In the genomic region with DNA sequence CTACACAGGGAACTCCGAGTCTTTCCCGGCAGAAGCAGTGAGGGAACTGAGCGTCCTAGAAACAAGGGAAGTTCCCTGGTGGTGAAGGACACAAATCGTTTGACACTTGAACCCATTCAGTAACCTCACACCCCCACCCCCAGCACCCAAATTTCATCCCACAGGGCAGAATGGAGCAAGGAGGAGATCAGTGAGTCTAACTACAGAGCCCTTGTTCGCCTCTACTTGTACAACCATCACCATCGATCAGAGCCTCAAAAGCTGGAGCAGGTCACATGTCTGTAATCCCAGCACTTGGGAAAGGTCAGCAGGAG, we compare ENCODE assay signal across 11 mouse cellular contexts. TPM values are rescaled to one million over a fixed set of nuclear protein-coding genes. Genes with fewer than 3 reads are reported as not detected.
DNase-seq lines count a peak whose midpoint lies in the region; ATAC-seq and TF ChIP-seq lines count a peak whose summit lies in the region.
"Had no signal": no experiment of that assay in that cellular context is flagged by ENCODE, and none has a peak within 500 bp of the region (broad histone marks: within the 10 kb centered on the region; RNA-seq: fewer than 3 reads in every experiment).

No protein-coding gene starts in this region.

- DNase-seq in heart, postnatal 0 days (ENCODE audit: low spot score), result no peak
- no peak for DNase-seq in heart, postnatal 14 days
- DNase-seq in neural tube, embryonic 10.5 days (ENCODE audit: extremely low spot score, low spot score), result no peak
- DNase-seq in limb, embryonic 10.5 days (ENCODE audit: low spot score), result peak; percentile 34
- no peak for DNase-seq in stomach, postnatal 0 days (ENCODE audit: low spot score)
- no peak for DNase-seq in left cerebral cortex, adult 8-10 months (ENCODE audit: low spot score in 2 of 2)
- DNase-seq in right cerebral cortex, adult 2 months (ENCODE audit: low spot score in 2 of 2), result no peak
- DNase-seq: thymus, adult 18-20 months had no signal

- H3K9ac ChIP-seq in heart, postnatal 0 days (replicated peaks; ENCODE audit: low read depth, low read length), result no peak overlapping the region; the same call in 1 of the 2 replicates
- H3K9ac ChIP-seq in neural tube, embryonic 13.5 days, result no peak overlapping the region
- no peak overlapping the region for H3K9ac ChIP-seq in stomach, postnatal 0 days (ENCODE audit: low read length)

- H3K27ac ChIP-seq in heart, postnatal 0 days (ENCODE audit: low read depth), result peak overlapping the region; percentile 91
- peak overlapping the region; percentile 38; the same call in 1 of the 2 replicates for H3K27ac ChIP-seq in neural tube, embryonic 13.5 days (replicated peaks)
- H3K27ac ChIP-seq in limb, embryonic 10.5 days, result peak overlapping the region; percentile 91
- peak overlapping the region; percentile 93 for H3K27ac ChIP-seq in stomach, postnatal 0 days (replicated peaks)

- ATAC-seq in heart, postnatal 0 days (ENCODE audit: insufficient read depth, low read depth), result no peak
- ATAC-seq in neural tube, embryonic 13.5 days (ENCODE audit: low read depth), result no peak
- ATAC-seq in stomach, postnatal 0 days (ENCODE audit: low FRiP score, low TSS enrichment), result 0 out of 2 replicates have a peak, but pooled peaks have one; percentile 3

- peaks cover 17% of the 10 kb centered on the region for H3K4me1 ChIP-seq in heart, postnatal 0 days (ENCODE audit: control insufficient read depth, insufficient read depth)
- peaks cover 28% of the 10 kb centered on the region for H3K4me1 ChIP-seq in neural tube, embryonic 13.5 days (replicated peaks)
- peaks cover 66% of the 10 kb centered on the region for H3K4me1 ChIP-seq in limb, embryonic 10.5 days
- H3K4me1 ChIP-seq in stomach, postnatal 0 days (replicated peaks; ENCODE audit: control insufficient read depth, insufficient read depth), result peaks cover under 1% of the 10 kb centered on the region; the same call in 1 of the 2 replicates

- peak overlapping the region; percentile 74; the same call in 1 of the 2 replicates for H3K4me2 ChIP-seq in heart, postnatal 0 days (ENCODE audit: low read depth, low read length)
- 0 out of 2 replicates have a peak overlapping the region, but pooled peaks have one; percentile 55 for H3K4me2 ChIP-seq in neural tube, embryonic 13.5 days
- peak overlapping the region; percentile 61 for H3K4me2 ChIP-seq in stomach, postnatal 0 days (replicated peaks; ENCODE audit: low read depth)

- no peaks in the 10 kb centered on the region for H3K36me3 ChIP-seq in heart, postnatal 0 days (replicated peaks; ENCODE audit: control insufficient read depth, insufficient read depth, low read length)
- H3K36me3 ChIP-seq in neural tube, embryonic 13.5 days, result no peaks in the 10 kb centered on the region
- H3K36me3 ChIP-seq in limb, embryonic 10.5 days, result peaks cover 17% of the 10 kb centered on the region
- H3K36me3 ChIP-seq in stomach, postnatal 0 days (ENCODE audit: control insufficient read depth, insufficient read depth, low read length), result no peaks in the 10 kb centered on the region

- no peak overlapping the region for H3K4me3 ChIP-seq in heart, postnatal 0 days (ENCODE audit: low read depth, low read length)
- H3K4me3 ChIP-seq in neural tube, embryonic 13.5 days, result no peak overlapping the region
- H3K4me3 ChIP-seq in limb, embryonic 10.5 days, result peak overlapping the region; percentile 69
- H3K4me3 ChIP-seq in stomach, postnatal 0 days (ENCODE audit: low read depth, low read length), result no peak overlapping the region

- TF ChIP-seq EP300 in heart, postnatal 0 days (IDR thresholded peaks at IDR 0.05; ENCODE audit: low read depth), result no peak
- no peak for TF ChIP-seq EP300 in stomach, postnatal 0 days (optimal IDR thresholded peaks at IDR 0.05)

- intact Hi-C loops in heart, postnatal 14 days (cut with DNase I), result loop anchor here (5.0 kb wide), 1 partner anchor 49 kb away; no protein-coding TSS in a partner anchor

- no peak for TF ChIP-seq CTCF in heart, postnatal 0 days (IDR thresholded peaks at IDR 0.05; ENCODE audit: low read depth)
- TF ChIP-seq CTCF in stomach, postnatal 0 days (IDR thresholded peaks at IDR 0.05; ENCODE audit: low read depth), result no peak

- 42% methylated on average over 6 of the region's 6 CpGs for WGBS in heart, postnatal 0 days
- 61% methylated on average over 6 of the region's 6 CpGs for whole genome bisulfite sequencing in neural tube, embryonic 13.5 days
- 36% methylated on average over 6 of the region's 6 CpGs for WGBS in limb, embryonic 10.5 days
- WGBS in stomach, postnatal 0 days, result 25% methylated on average over 6 of the region's 6 CpGs

- no peaks in the 10 kb centered on the region for H3K9me3 ChIP-seq in heart, postnatal 0 days (replicated peaks; ENCODE audit: control insufficient read depth, low read length)
- no peaks in the 10 kb centered on the region for H3K9me3 ChIP-seq in neural tube, embryonic 13.5 days
- no peaks in the 10 kb centered on the region for H3K9me3 ChIP-seq in limb, embryonic 10.5 days (replicated peaks)
- no peaks in the 10 kb centered on the region for H3K9me3 ChIP-seq in stomach, postnatal 0 days (ENCODE audit: control insufficient read depth, low read length)

- no peaks in the 10 kb centered on the region for H3K27me3 ChIP-seq in heart, postnatal 0 days (ENCODE audit: control insufficient read depth, insufficient read depth, low read length)
- no peaks in the 10 kb centered on the region for H3K27me3 ChIP-seq in neural tube, embryonic 13.5 days
- no peaks in the 10 kb centered on the region for H3K27me3 ChIP-seq in limb, embryonic 10.5 days (ENCODE audit: low read depth, poor library complexity, severe bottlenecking)
- no peaks in the 10 kb centered on the region for H3K27me3 ChIP-seq in stomach, postnatal 0 days (ENCODE audit: control insufficient read depth, insufficient read depth, low read length)

RNA-seq across cellular contexts. Expression of gene Ifitm2, which starts 0.7 kb away (rescaled TPM):
- 172 and 232 TPM in 2 replicates for total RNA-seq in heart, postnatal 0 days (2014; rRNA removed; ENCODE audit: low replicate concordance)
- polyA plus RNA-seq in heart, postnatal 0 days (2015; fragmentation: Nextera tagmentation; extraction: Ambion mirVana), result 516 and 534 TPM in 2 replicates
- total RNA-seq in heart, postnatal 14 days (2021), result 100 to 1,000 TPM; 130 TPM
- polyA plus RNA-seq in neural tube, embryonic 13.5 days (2015; fragmentation: Nextera tagmentation; extraction: Ambion mirVana), result 271 and 311 TPM in 2 replicates
- 904 and 922 TPM in 2 replicates for polyA plus RNA-seq in limb, embryonic 10.5 days (2016; fragmentation: Nextera tagmentation; extraction: Ambion mirVana)
- 932 and 1,048 TPM in 2 replicates for polyA plus RNA-seq in stomach, postnatal 0 days (2015; fragmentation: Nextera tagmentation; extraction: Ambion mirVana)
- 10 to 100 TPM; 13.5 to 19.6 (median 16.7) TPM for total RNA-seq in left cerebral cortex, adult 8-10 months (2022)

RNA-seq across cellular contexts. Expression of gene Gm45717, which starts 0.8 kb away (rescaled TPM):
- not detected in 2 replicates for total RNA-seq in heart, postnatal 0 days (2014; rRNA removed; ENCODE audit: low replicate concordance)
- 0.36 TPM in 1 of 2 replicates, not detected in the other for polyA plus RNA-seq in heart, postnatal 0 days (2015; fragmentation: Nextera tagmentation; extraction: Ambion mirVana)
- not detected for total RNA-seq in heart, postnatal 14 days (2021)
- not detected in 2 replicates for polyA plus RNA-seq in neural tube, embryonic 13.5 days (2015; fragmentation: Nextera tagmentation; extraction: Ambion mirVana)
- polyA plus RNA-seq in limb, embryonic 10.5 days (2016; fragmentation: Nextera tagmentation; extraction: Ambion mirVana), result not detected in 2 replicates
- polyA plus RNA-seq in stomach, postnatal 0 days (2015; fragmentation: Nextera tagmentation; extraction: Ambion mirVana), result 0.32 and 0.71 TPM in 2 replicates
- not detected for total RNA-seq in left cerebral cortex, adult 8-10 months (2022)
- total RNA-seq: layer of hippocampus, adult 8-10 months had no signal
- polyA plus RNA-seq: forebrain, embryonic 11.5 days had no signal

RNA-seq across cellular contexts. Expression of gene Ifitm5, which starts 6.4 kb away (rescaled TPM):
- total RNA-seq in heart, postnatal 0 days (2014; rRNA removed; ENCODE audit: low replicate concordance), result 3.4 TPM in 1 of 2 replicates, not detected in the other
- 0.56 and 0.87 TPM in 2 replicates for polyA plus RNA-seq in heart, postnatal 0 days (2015; fragmentation: Nextera tagmentation; extraction: Ambion mirVana)
- under 1 TPM; 0.38 to 0.80 TPM for total RNA-seq in heart, postnatal 14 days (2021)
- polyA plus RNA-seq in neural tube, embryonic 13.5 days (2015; fragmentation: Nextera tagmentation; extraction: Ambion mirVana), result 1.4 and 2.1 TPM in 2 replicates
- polyA plus RNA-seq in limb, embryonic 10.5 days (2016; fragmentation: Nextera tagmentation; extraction: Ambion mirVana), result 4.2 and 5.9 TPM in 2 replicates
- polyA plus RNA-seq in stomach, postnatal 0 days (2015; fragmentation: Nextera tagmentation; extraction: Ambion mirVana), result 0.58 and 0.82 TPM in 2 replicates
- total RNA-seq in left cerebral cortex, adult 8-10 months (2022), result under 1 TPM in 1 of 4 experiments, not detected in 3; 0.51 TPM
- total RNA-seq: layer of hippocampus, adult 8-10 months had no signal
- polyA plus RNA-seq: forebrain, embryonic 11.5 days had no signal

RNA-seq across cellular contexts. Expression of gene Ifitm1, which starts 10.5 kb away (rescaled TPM):
- total RNA-seq in heart, postnatal 0 days (2014; rRNA removed; ENCODE audit: low replicate concordance), result 1.4 and 23.1 TPM in 2 replicates
- 4.1 and 6.6 TPM in 2 replicates for polyA plus RNA-seq in heart, postnatal 0 days (2015; fragmentation: Nextera tagmentation; extraction: Ambion mirVana)
- total RNA-seq in heart, postnatal 14 days (2021), result 1 to 10 TPM; 3.1 to 4.2 TPM
- 20.3 and 26.7 TPM in 2 replicates for polyA plus RNA-seq in neural tube, embryonic 13.5 days (2015; fragmentation: Nextera tagmentation; extraction: Ambion mirVana)
- polyA plus RNA-seq in limb, embryonic 10.5 days (2016; fragmentation: Nextera tagmentation; extraction: Ambion mirVana), result 27.9 and 43.1 TPM in 2 replicates
- 162 and 173 TPM in 2 replicates for polyA plus RNA-seq in stomach, postnatal 0 days (2015; fragmentation: Nextera tagmentation; extraction: Ambion mirVana)
- 1 to 10 TPM; 3.6 to 7.4 (median 5.0) TPM for total RNA-seq in left cerebral cortex, adult 8-10 months (2022)

RNA-seq across cellular contexts. Expression of gene Pgghg, which starts 15.3 kb away (rescaled TPM):
- 13.8 and 16.3 TPM in 2 replicates for total RNA-seq in heart, postnatal 0 days (2014; rRNA removed; ENCODE audit: low replicate concordance)
- 5.8 and 5.9 TPM in 2 replicates for polyA plus RNA-seq in heart, postnatal 0 days (2015; fragmentation: Nextera tagmentation; extraction: Ambion mirVana)
- 1 to 10 TPM; 7.4 to 7.7 TPM for total RNA-seq in heart, postnatal 14 days (2021)
- 7.6 and 8.2 TPM in 2 replicates for polyA plus RNA-seq in neural tube, embryonic 13.5 days (2015; fragmentation: Nextera tagmentation; extraction: Ambion mirVana)
- 11.4 and 15.4 TPM in 2 replicates for polyA plus RNA-seq in limb, embryonic 10.5 days (2016; fragmentation: Nextera tagmentation; extraction: Ambion mirVana)
- 10.1 and 12.3 TPM in 2 replicates for polyA plus RNA-seq in stomach, postnatal 0 days (2015; fragmentation: Nextera tagmentation; extraction: Ambion mirVana)
- total RNA-seq in left cerebral cortex, adult 8-10 months (2022), result 1 to 10 TPM; 3.9 to 4.7 (median 4.3) TPM

Comparison
In these comparisons a context has a peak if more than half of its experiments do, and no peak if none do; other contexts are left out.
1. H3K27ac ChIP-seq: peak in every context shown above with its lines; median percentile 93 in stomach, postnatal 0 days; 91 in heart, postnatal 0 days; 91 in limb, embryonic 10.5 days; 38 in neural tube, embryonic 13.5 days.